Mouse (Mus musculus) layer of hippocampus, adult 18-20 months (tissue): ENCODE measurements at regions not wholly inside any gene's neighbourhood (a gene's known extent, or its start where the extent isn't known, plus 50 kb on each side); places are given as distances from the start of the nearest gene placed in this dataset.

ENCODE experiments used
- DNase-seq, 2 experiments: peaks; one replicate each; pipeline ENCODE4 v3.0.0; 2022; ENCODE audit warnings: low spot score in 2 of 2

DNA sequence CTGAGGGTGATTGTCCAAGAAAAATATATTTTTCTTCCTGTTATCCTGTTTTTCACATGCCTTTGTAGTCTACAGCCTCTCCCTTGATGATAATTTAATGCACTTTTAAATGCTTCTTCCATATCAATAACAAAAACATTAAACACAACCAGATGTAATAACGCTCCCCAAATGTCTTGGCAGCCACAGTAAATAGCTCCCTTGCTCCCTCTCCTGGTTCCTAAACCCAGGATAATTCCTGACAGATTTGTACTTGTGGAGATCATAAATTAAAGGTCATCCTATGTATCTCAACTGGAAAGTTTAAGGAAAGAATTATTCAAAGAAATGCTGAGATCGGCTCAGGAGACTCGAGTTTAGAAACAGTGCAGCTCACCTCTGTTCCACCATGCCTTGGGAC is 306.6 kb downstream of the Arl4a start:
- no peak for DNase-seq

GRCm38 (mm10) chr12:39729255-39729654 is 308.6 kb downstream of the Arl4a start:
- no peak for DNase-seq

- DNase-seq, result no peak
These were observed 313.7 kb downstream of the Arl4a start for GRCm38 (mm10) chr12:39724172-39724571.

- no peak for DNase-seq
These were observed 322.7 kb downstream of the Arl4a start for GRCm38 (mm10) chr12:39715120-39715519.

- DNase-seq, result no peak
These were observed 323.5 kb downstream of the Arl4a start for GRCm38 (mm10) chr12:39714169-39714794.

DNA sequence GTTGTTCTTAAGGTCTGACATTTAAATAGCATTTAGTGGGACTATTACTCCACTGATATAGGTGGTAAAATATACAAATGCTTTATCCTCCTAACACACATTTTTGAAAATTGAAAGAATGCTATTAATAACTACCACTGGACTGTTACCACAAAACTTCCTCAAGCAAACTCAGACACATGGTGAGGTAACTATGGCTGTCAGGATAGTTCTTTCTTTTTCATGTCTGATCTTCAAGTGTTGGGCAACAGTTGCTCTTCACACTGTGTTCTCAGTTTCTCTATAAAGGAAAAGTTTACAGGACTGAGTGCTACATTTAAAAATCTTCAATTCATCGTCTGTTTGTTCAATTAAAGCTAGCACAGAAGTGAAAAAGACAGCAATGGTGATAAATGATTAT is 326.0 kb downstream of the Arl4a start:
- DNase-seq, result no peak

DNA sequence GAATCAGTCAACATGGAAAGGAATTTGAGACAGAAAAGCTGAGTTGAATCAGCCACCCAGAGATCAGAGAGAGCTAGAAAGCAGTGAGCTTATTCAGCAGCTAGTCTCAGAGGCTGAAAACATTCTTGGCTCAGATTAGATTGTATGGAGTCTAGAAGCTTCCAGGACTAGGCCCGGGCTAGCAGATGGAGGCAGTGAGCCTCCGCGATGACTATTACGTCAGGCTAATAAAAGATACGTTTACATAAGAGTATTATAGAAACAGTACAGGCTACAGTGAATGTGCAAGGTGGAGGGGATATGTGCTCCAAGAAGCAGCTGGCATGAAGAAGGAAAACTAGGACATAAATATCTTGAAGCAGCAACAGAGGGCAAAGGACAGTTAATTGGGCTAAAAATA is 328.0 kb downstream of the Arl4a start:
- peak in 1 of 2 experiments; percentile 55 for DNase-seq

GRCm38 (mm10) chr12:39697182-39697581 is 340.6 kb downstream of the Arl4a start:
- no peak for DNase-seq

DNA sequence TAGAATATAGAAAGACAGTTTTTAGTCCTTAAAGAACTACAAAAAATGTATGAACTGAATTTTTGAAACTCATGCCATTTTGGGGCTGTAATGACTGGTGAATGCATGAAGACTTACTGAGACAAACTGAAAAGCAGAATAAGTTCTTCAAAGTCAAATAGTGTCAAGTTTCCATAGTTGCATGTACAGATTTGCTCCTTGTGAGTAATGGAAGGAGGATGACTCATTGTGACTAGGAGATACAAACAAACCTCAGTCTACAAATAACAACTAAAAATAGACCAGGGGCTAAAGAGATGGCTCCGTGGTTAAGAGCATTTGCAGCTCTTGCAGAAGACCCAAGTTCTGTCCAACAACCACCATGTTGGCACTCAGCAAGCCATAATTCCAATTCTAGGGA is 342.5 kb downstream of the Arl4a start:
- DNase-seq, result no peak

- DNase-seq, result no peak
These were observed 345.8 kb downstream of the Arl4a start for GRCm38 (mm10) chr12:39692043-39692442.

DNA sequence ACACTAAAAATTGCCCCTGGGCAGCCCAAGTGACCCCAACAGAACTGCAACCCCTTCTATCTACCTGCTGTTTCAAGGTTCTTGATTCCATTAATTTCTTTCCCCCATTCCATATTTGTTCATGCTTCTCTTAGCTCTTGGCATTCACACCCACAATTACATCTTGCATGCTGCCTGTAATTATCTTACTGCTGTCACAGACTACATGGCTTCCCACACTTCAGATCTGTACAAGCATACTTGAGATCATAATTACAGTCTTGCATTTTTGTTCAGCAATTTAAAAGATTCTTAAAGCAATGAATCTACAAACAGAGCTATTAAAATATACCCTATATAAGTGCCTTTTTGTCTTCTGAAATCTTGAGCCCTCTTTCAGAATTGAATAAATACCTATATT is 352.4 kb downstream of the Arl4a start:
- no peak for DNase-seq

DNA sequence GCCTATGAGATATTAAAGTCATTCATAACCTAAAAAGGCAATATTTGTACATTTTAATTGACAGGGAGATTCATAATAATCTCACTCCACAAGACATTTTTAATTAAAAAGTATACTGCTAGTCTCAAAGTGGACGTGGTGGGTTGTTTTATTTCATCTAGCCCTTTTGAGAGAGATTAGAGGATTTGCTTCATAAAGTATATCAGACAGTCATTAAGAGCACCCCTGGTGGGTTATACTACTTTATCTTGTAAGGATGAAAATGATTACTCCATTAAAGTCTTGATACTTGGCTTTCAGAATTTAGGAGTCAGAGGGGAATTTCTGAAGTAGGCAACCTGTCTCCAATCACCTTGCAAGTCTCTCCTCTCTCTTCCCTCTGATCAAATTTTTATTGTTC is 355.7 kb downstream of the Arl4a start:
- no peak for DNase-seq

GRCm38 (mm10) chr12:39675608-39676007 is 362.2 kb downstream of the Arl4a start:
- no peak for DNase-seq

GRCm38 (mm10) chr12:39667701-39668100 is 370.1 kb downstream of the Arl4a start:
- DNase-seq, result no peak

DNA sequence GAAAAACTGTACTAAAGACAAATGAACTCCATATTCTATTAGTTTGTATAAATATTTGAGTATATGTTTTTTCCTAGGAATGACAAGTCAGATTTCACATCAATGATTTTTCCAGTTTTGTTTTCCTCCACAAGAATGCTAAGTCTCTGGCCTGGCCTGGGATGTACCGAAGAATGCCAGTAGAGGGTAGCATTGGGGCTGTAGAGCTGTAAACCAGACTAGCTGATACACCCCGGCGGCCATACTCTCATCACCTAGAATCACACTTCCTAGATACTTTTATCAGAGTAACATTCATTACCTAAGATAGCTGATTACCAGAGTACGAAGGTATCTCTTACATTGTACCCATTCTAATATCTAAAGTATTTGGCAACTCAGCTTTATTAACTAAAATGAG is 372.4 kb downstream of the Arl4a start:
- peak; percentile 15 to 71 for DNase-seq

DNA sequence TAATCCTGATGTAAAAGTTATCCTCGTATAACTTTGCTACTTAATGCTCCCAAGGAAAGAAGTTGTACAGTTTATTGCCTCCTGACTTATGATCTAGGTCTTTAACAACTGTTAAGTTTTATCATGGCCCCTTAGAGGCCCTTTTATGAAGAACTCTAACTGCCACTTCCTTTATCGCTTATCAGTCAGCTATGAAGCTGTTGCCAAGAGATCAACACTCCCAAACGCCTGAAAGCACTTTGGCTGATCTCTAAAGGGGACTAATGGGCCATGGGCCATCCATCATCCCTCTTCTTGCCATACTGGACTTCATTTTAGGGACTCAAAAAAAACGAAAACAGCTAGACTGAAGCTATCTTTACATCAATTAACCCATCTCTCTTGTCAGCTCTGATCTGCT is 377.4 kb downstream of the Arl4a start:
- no peak for DNase-seq

DNA sequence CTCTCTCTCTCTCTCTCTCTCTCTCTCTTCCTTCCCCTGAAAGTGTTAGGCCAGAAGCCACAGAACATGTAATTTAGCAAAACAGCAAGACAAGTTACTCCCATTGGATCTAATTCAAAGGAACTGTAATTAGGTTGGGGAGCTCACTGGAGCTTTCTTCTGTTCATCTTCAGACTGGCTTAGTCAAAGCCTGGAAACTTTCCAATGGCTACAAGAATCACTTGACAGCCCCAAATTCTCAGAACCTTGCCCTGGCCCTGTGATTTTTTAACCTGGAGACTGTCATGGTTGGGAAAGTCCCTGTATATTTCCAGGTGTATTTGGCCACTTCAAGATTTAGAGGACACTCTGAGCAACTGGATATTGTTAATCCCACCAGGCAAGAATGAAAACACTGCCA is 381.2 kb downstream of the Arl4a start:
- DNase-seq, result no peak

- no peak for DNase-seq
These were observed 388.9 kb downstream of the Arl4a start for GRCm38 (mm10) chr12:39648952-39649351.

DNA sequence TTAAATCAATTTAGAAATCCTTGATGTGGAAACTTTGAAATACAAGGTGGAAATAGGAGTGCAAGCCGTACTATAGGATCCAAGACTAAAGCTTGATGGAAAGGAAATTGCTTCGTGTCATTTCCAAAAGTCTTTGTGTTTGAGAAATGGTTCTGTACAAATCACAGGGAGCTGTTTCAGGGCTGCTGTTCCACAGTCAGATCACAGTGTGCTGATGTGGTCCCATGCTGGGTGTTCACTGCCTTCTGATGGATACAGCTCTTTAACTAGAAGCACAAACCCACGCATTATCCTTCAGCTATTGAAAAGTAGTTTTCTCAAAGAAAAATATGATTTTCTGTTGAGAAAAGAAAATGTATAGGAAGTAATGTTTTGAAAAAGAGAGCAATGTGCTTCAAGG is 391.3 kb downstream of the Arl4a start:
- no peak for DNase-seq

GRCm38 (mm10) chr12:39645581-39645980 is 392.2 kb downstream of the Arl4a start:
- no peak for DNase-seq

DNA sequence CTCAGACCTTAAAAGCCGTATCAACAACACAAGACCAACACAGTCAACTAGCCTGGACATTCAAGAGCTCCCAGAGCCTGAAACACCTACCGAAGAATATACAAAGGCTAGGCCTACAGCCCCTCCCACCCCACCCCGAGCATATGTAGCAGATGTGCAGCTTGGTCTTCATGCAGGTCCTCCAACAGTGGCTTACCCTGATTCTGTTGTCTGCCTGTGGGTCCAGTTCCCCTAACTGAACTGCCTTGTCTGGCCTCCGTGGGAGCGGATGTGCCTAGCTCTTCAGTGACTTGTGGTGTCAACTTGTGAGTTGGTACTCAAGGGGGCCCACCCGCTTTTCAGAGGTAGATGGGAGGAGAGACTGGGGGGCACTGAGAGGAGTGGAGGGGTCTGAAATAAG is 398.6 kb downstream of the Arl4a start:
- no peak for DNase-seq

- no peak for DNase-seq
These were observed 403.5 kb downstream of the Arl4a start for GRCm38 (mm10) chr12:39634337-39634736.

DNA sequence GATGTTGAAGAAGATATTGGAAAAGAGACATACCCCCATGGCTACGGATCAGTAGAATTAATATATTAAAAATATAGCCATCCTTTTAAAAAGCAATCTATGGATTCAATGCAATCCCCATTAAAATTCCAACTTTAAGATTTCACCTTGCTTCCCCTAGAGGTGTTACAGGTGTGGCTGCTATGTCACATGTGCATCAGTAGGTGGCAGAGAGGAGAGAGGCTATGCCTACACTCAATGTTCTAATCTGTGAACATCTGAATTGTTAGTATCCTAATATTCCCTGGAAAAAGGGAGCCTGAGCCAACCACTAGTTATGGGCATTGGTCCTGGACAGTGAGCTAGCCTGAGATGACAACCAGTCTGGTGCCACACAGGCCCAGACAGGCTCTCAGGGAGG is 416.6 kb downstream of the Arl4a start:
- no peak for DNase-seq

DNA sequence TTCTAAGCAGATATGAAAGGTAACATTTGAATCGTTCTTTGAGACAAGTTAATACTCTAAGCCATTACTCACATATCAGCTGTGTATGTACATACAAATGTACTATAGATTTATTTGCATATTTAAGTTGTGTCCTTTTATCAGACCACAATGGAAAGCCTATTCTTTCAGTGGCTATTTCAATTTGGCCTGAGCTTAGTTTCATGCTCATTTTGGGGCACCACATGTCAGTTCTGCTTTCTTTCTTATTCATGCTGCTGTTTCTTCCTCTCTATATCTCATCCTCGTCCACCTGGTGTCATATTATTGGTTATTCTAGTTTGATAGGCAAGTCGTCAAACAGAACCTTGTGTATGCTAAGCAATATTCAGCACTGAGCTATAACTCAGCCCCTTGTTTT is 432.5 kb downstream of the Arl4a start:
- no peak for DNase-seq
